Mouse (Mus musculus) right cerebral cortex, adult 18-20 months (tissue): ENCODE results near the gene Tm2d3.

Experiments
- DNase-seq: peaks from one replicate; pipeline ENCODE4 v3.0.0; 2022; ENCODE audit warnings: mixed read lengths

The Tm2d3 gene

GRCm38 (mm10) chr7:65690869-65691268 lies at the start of gene Tm2d3:
Tm2d3 (plus strand) TSS chr7:65691169.
- no peak for DNase-seq

- no peak for DNase-seq
Measured at GRCm38 (mm10) chr7:65642371-65643304, 48.3 kb upstream of the Tm2d3 start.

DNA sequence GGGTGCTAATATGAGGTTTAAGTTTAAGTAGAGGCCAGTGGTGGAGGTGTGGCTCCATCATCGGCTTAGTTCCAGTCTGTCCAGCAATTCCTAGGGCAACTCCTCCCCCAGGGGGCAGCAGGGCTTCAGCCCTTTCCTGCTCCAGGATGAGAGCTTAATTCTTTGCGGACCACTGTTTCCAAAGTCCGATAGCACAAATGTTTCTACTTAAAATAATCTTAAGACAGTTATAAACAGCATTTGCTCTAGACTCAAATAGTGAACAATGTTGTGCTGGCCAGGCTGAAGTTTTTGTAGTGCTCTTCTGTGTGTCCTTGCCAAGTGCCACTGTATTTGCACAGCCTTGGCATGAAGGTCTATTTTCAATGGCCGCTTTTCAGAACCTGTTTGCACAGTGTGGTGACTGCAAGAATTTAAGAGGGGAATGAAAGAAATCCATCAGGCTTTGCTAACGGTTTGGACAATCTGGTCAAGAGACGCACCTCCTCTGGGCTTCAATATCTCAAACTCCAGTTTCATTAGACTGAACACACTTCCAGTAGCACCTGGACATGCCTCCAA lies 47.0 kb upstream of the Tm2d3 start:
- no peak for DNase-seq

- DNase-seq, result peak; percentile 98
Measured at GRCm38 (mm10) chr7:65644643-65645351, 46.2 kb upstream of the Tm2d3 start, which contains the start of gene Tarsl2. Tarsl2 (plus strand) TSS chr7:65644898.

- DNase-seq, result no peak
Measured at GRCm38 (mm10) chr7:65645996-65646395, 45.0 kb upstream of the Tm2d3 start.

DNA sequence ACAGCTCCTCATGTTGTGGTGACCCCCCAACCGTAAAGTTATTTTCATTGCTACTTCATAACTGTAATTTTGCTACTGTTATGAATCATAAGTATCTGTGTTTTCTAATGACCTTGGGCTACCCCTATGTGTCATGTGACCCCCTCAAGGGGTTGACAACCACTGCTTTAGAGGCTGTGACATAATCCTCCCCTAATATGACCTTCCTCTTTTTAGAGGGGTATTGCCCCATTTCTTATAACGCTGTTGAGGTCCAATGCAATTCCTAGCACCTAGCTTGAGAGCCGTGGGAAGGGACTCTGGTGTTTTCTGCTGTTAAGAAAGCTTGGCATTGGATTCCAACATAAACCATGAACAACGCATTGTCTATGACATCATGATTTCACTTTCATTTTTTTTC lies 40.3 kb upstream of the Tm2d3 start:
- no peak for DNase-seq

DNA sequence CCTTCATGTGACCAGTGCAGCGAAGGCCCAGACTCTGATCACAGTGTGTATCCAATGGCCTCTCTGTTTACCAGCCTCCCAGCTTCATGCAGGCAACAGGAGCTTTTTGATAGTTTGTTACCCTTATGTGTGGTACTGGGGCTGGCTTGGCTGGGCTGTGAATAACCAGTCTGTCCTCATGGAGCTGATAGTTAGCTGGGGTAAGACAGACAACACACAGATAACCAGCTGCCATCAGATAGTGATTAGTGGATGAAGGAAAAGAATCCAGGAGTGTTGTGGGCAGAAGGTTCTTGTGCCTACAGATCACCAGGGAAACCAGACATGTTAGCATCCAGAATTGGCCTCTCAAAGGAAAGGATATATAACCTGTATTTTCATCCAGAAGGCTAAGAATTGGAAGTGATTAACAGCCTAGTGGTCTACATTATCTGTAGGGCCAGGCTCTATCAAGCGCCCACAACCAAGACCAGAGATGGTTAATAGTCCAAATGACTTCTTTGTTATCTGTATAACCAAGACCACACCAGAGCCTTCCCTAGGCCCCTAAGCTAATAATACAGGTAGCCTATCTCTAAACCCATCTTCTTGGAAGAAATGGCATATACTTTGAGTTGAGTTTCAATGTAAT lies 33.4 kb upstream of the Tm2d3 start:
- no peak for DNase-seq

GRCm38 (mm10) chr7:65663225-65663790 lies 27.7 kb upstream of the Tm2d3 start:
- DNase-seq, result no peak

DNA sequence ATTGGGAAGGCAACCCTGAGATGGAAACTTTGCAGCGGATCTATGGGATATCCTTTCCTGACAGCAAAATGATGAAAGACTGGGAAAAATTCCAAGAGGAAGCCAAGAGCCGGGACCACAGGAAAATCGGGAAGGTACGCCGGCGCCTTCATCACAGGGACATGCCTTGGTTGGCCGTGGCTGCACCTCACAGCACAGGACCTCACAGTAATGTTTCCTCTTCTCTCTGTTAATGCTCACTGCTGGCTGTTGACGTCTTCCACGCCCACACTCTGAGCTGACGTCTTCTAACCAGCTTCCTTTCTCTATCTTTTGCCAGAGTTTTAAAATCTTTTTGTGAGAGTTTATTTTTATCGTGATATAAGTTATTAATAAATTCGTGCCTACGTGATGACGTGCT lies 27.1 kb upstream of the Tm2d3 start:
- DNase-seq, result peak; percentile 53

GRCm38 (mm10) chr7:65667491-65667890 lies 23.5 kb upstream of the Tm2d3 start:
- DNase-seq, result no peak

- no peak for DNase-seq
Measured at GRCm38 (mm10) chr7:65678050-65678449, 12.9 kb upstream of the Tm2d3 start.

GRCm38 (mm10) chr7:65678900-65679595 lies 11.9 kb upstream of the Tm2d3 start:
- DNase-seq, result no peak

GRCm38 (mm10) chr7:65681166-65681565 lies 9.8 kb upstream of the Tm2d3 start:
- no peak for DNase-seq

DNA sequence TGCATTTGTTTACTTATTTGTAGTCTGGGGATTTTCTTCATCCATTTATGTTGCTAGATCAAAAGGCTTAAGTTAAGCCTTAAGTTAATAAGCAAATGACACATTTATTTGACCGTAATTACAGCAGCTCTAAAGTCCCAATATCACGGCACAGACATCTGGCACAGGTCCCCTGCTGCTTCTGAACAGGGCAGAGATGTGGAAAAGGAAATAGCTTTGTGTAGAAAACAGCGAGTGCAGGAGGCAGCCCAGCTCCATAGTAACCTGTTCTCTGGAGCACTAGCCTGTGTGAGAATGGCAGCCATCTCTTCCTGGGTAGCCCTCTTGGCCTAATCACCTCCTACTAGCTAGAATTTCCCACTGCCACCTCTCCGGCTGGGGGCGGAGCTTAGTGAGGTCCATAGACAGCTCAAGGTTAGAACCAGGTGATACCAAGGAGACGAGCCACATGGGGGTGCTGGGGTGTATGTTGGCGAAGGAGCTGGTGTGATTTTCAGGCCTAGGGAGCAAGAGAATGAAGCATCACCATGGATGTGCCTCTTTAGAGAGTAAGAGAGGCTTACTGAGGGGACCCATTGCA lies 6.6 kb upstream of the Tm2d3 start:
- no peak for DNase-seq

GRCm38 (mm10) chr7:65686664-65687063 lies 4.3 kb upstream of the Tm2d3 start:
- no peak for DNase-seq

- no peak for DNase-seq
Measured at GRCm38 (mm10) chr7:65691929-65692605, 1.1 kb downstream of the Tm2d3 start.

DNA sequence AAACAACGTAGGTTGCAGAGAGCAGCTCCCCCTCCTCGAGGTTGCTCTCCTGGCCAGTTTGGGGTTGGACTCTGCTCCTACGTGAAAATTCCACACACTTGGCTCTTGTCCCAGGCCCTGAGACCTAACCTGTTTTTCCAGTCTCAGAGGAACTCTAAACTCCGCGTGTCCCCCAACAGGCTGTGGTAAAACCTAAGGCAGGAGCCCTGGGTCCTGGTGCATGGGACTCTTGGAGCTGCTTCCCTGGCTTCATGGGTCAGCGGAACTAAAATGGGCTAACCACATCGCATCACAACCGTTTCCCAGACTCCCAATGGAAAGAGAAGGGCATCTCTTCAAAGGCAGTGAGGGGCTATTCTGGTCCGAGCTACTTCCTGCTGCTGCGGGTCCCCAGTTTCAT lies 1.9 kb downstream of the Tm2d3 start:
- no peak for DNase-seq

DNA sequence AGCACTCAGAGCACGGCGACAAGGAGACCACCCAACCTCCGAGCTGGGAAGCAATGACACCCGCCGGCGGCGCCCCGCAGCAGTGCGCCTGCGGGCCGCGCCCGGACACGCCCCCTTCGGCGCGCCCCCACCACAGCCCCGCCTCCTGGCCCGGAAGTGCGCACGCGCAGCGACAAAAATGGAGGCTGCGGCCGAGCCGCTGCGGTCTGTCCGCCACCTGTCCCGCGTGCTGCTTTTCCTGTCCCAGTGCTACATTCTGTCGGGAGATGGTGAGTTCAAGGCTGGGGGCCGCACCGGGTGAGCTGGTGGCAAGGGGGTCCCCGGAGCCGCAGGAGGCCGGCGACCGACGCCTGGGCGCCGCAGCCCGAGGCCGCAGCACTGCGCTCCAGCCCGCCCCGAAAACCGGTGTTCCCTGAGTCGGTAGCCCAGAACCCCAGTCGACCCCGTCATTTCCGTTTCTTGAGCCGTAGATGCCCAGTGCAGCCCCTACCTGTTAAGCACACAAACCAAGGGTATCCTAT lies 2.4 kb downstream of the Tm2d3 start:
- DNase-seq, result peak; percentile 89

DNA sequence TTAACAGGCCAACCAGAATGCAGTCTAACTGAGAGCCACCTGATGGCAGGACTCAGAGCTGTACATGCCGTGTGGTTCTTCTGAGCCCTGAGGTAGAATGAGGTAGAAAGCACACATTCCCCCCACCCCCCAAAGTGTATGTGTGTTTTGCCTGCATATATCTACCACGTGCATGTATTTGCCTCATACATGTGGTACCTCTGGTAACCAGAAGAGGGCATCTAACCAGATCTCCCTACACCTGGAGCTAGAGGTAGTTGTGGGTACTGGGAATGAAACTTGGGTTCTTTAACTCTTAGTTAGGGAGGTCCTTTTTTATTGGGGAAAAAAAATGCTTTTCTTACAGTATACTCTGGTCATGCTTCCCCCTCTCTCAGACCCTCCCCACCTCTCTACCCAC lies 5.5 kb downstream of the Tm2d3 start:
- no peak for DNase-seq

GRCm38 (mm10) chr7:65702076-65702475 lies 11.1 kb downstream of the Tm2d3 start:
- no peak for DNase-seq

GRCm38 (mm10) chr7:65704818-65705242 lies 13.9 kb downstream of the Tm2d3 start:
- DNase-seq, result peak; percentile 79
